Mouse (Mus musculus) forebrain, embryonic 14.5 days (tissue): ENCODE measurements around the gene Adamts20. TPM values are rescaled to one million over a fixed set of nuclear protein-coding genes. Genes with fewer than 3 reads are reported as not detected.
"Not testable (repeated sequence)": the region's sequence is repeated elsewhere in the genome, so short reads cannot be mapped to it uniquely, and the experiment has no call there.

ENCODE experiments used
- ATAC-seq: fragments of 200-750 bp; cut with Nextera tagmentation; 2 replicates; pipeline ENCODE4 v1.8.0; 2017; ENCODE audit warnings: mild to moderate bottlenecking, moderate library complexity
- DNase-seq: peaks from one replicate; pipeline ENCODE4 v3.0.0-alpha.2; 2015; ENCODE audit warnings: low spot score
- H3K27ac ChIP-seq: fragments of 300-500 bp; sonication (generic); 2 replicates; pipeline ENCODE4 v1.5.1; 2014; ENCODE audit warnings: low read depth, mild to moderate bottlenecking, control low read depth, low read length, moderate library complexity
- H3K27me3 ChIP-seq: fragments of 300-500 bp; sonication (generic); replicated peaks from 2 replicates; pipeline ENCODE4 v1.6.1; 2014; ENCODE audit warnings: low read length, control low read depth, mixed read lengths; ENCODE audit not compliant: control insufficient read depth, insufficient read depth
- H3K36me3 ChIP-seq: fragments of 300-500 bp; sonication (generic); 2 replicates; pipeline ENCODE4 v1.6.1; 2014; ENCODE audit warnings: low read length, control low read depth; ENCODE audit not compliant: control insufficient read depth, insufficient read depth
- H3K4me1 ChIP-seq: fragments of 300-500 bp; sonication (generic); 2 replicates; pipeline ENCODE4 v1.6.1; 2014; ENCODE audit warnings: antibody characterized with exemption, low read length, control low read depth; ENCODE audit not compliant: control insufficient read depth, insufficient read depth
- H3K4me2 ChIP-seq: fragments of 300-500 bp; sonication (generic); 2 replicates; pipeline ENCODE4 v1.6.1; 2014; ENCODE audit warnings: mild to moderate bottlenecking, control low read depth, low read length
- H3K4me3 ChIP-seq: fragments of 300-500 bp; sonication (generic); 2 replicates; pipeline ENCODE4 v1.5.1; 2014; ENCODE audit warnings: low read depth, low read length, control low read depth
- H3K9ac ChIP-seq: fragments of 300-500 bp; sonication (generic); 2 replicates; pipeline ENCODE4 v1.6.1; 2014; ENCODE audit warnings: mild to moderate bottlenecking, low read length, control low read depth, moderate library complexity
- H3K9me3 ChIP-seq: fragments of 300-500 bp; sonication (generic); replicated peaks from 2 replicates; pipeline ENCODE4 v1.6.1; 2016; ENCODE audit warnings: low read length, control low read depth, mixed read lengths; ENCODE audit not compliant: control insufficient read depth
- WGBS: fragments of 180-500 bp; shearing (Covaris S2); extraction: QIAGEN DNeasy Blood & Tissue Kit; methylation state at CpG from one replicate; pipeline ENCODE4 v1.1.7; 2014; 5-methylcytosine and 5-hydroxymethylcytosine counted together
- polyA plus RNA-seq: library from polyadenylated mRNA; unstranded; fragments of >200 nt; fragmentation: Nextera tagmentation; extraction: Ambion mirVana; gene quantifications from 2 replicates; pipeline ENCODE4 v1.2.1, GENCODE M21; 2014

The Adamts20 gene
- 2.3 and 2.5 TPM in 2 replicates for polyA plus RNA-seq

DNA sequence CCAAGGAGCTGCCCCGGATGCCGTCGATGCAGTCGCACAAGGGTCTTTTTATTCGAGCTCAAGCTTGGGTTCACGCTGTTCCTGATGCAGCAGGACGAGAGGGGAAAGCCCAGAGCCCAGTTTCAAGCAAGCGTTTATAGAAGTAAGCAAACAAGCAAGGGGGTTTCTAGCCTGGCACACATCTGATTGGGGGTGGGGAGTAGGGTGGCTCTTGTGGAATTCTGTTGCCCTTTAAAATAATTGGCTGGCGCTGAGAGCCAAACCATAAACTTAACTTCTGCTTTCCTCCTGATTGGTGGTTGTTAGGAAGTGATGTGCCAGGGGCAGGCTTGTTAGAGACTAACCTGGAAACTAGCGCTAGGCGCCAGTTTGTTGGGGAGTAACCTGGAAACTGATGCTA lies at the start of gene Adamts20:
TSS of gene Adamts20 (minus strand) at position 101 of the 400 bp plus-strand sequence.
- no peaks in the 10 kb centered on the region for H3K27me3 ChIP-seq
- no peaks in the 10 kb centered on the region for H3K36me3 ChIP-seq
- DNase-seq (no peak), ATAC-seq (no peak)
- H3K9ac ChIP-seq: no peak within 1 kb of the TSS
- no peaks in the 10 kb centered on the region for H3K4me1 ChIP-seq
- WGBS: 80% methylated on average over 11 of the region's 11 CpGs
- H3K4me2 ChIP-seq: no peak within 1 kb of the TSS
- H3K9me3 ChIP-seq: no peaks in the 10 kb centered on the region
- H3K4me3 ChIP-seq: no peak within 1 kb of the TSS
- H3K27ac ChIP-seq: no peak within 1 kb of the TSS

GRCm38 (mm10) chr15:94503451-94504215 lies 38.4 kb upstream of the Adamts20 start:
- no peaks in the 10 kb centered on the region for H3K27me3 ChIP-seq
- no peak overlapping the region for H3K27ac ChIP-seq
- peak; percentile 74 for DNase-seq
- H3K9me3 ChIP-seq: no peaks in the 10 kb centered on the region
- H3K36me3 ChIP-seq: no peaks in the 10 kb centered on the region
- no peak overlapping the region for H3K4me3 ChIP-seq
- no peak overlapping the region for H3K4me2 ChIP-seq
- ATAC-seq: peak; percentile 70; the same call in 1 of the 2 replicates
- peaks cover 8% of the 10 kb centered on the region; the same call in 1 of the 2 replicates for H3K4me1 ChIP-seq
- WGBS: 46% methylated on average over 12 of the region's 12 CpGs
- H3K9ac ChIP-seq: no peak overlapping the region

DNA sequence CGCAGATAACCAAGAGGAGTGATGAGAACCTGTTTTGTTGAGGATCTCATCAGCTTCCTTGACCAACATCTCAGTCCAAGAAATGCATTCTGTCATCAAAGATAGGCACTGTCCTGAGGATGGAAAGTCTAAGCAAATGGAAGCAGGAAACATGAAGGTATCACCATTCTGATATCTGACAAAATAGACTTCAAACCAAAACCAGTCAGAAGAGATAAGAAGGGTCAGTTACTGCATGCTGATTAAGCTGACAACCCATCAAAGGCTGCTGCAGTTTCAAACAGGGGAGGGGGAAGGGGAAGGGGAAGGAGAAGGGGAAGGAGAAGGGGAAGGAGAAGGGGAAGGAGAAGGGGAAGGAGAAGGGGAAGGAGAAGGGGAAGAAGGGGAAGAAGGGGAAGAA lies 34.0 kb upstream of the Adamts20 start:
- no peak overlapping the region for H3K27ac ChIP-seq
- 85% methylated on average over 1 of the region's 1 CpGs for WGBS
- H3K4me1 ChIP-seq: peaks cover 8% of the 10 kb centered on the region; the same call in 1 of the 2 replicates

DNA sequence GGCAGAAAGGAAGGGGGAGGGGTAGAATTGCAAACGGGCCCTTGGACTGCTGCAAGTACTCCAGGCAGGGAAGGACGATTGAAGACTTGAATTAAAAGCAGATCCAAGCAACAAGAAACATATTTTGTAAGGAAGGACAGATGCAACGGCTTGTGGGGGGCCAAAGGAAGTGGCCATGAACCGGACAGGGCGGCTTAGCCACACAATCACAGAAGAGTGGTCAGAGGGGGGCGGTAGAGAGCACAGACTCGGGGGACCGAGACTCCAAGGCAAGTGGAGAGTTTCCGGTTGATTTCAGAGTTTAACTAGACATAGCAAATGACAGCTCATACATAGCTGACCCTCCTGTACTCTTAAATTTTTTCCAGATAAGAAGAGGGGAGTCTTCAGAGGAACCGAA lies 30.7 kb upstream of the Adamts20 start:
- Histone ChIP-seq H3K9ac (no peak overlapping the region), H3K9me3 (no peaks in the 10 kb centered on the region), H3K27me3 (no peaks in the 10 kb centered on the region), H3K4me2 (no peak overlapping the region), H3K4me3 (no peak overlapping the region), H3K36me3 (no peaks in the 10 kb centered on the region), H3K27ac (no peak overlapping the region), H3K4me1 (no peaks in the 10 kb centered on the region)
- 76% methylated on average over 10 of the region's 10 CpGs for WGBS
- no peak for ATAC-seq
- no peak for DNase-seq

More for the DNA sequence above, 34.0 kb upstream of the Adamts20 start:
- DNase-seq (no peak), ATAC-seq (no peak)
- Histone ChIP-seq H3K4me3 (no peak overlapping the region), H3K36me3 (no peaks in the 10 kb centered on the region), H3K9ac (no peak overlapping the region), H3K27me3 (no peaks in the 10 kb centered on the region), H3K4me2 (no peak overlapping the region), H3K9me3 (no peaks in the 10 kb centered on the region)

- Histone ChIP-seq H3K4me1 (no peaks in the 10 kb centered on the region), H3K9ac (no peak overlapping the region), H3K4me3 (no peak overlapping the region), H3K27ac (no peak overlapping the region), H3K9me3 (no peaks in the 10 kb centered on the region), H3K36me3 (no peaks in the 10 kb centered on the region), H3K4me2 (no peak overlapping the region), H3K27me3 (no peaks in the 10 kb centered on the region)
- ATAC-seq (no peak), DNase-seq (no peak)
- WGBS: 94% methylated on average over 1 of the region's 1 CpGs
Observed at GRCm38 (mm10) chr15:94494445-94494844, 29.2 kb upstream of the Adamts20 start.

- H3K9me3 ChIP-seq: no peaks in the 10 kb centered on the region
- H3K9ac ChIP-seq: no peak overlapping the region
- H3K36me3 ChIP-seq: no peaks in the 10 kb centered on the region
- no peak overlapping the region for H3K27ac ChIP-seq
- no peak for DNase-seq
- H3K27me3 ChIP-seq: no peaks in the 10 kb centered on the region
- WGBS: 92% methylated on average over 2 of the region's 2 CpGs
- no peak overlapping the region for H3K4me3 ChIP-seq
- ATAC-seq: no peak
- H3K4me2 ChIP-seq: no peak overlapping the region
- no peaks in the 10 kb centered on the region for H3K4me1 ChIP-seq
Observed at GRCm38 (mm10) chr15:94489433-94489832, 24.2 kb upstream of the Adamts20 start.

DNA sequence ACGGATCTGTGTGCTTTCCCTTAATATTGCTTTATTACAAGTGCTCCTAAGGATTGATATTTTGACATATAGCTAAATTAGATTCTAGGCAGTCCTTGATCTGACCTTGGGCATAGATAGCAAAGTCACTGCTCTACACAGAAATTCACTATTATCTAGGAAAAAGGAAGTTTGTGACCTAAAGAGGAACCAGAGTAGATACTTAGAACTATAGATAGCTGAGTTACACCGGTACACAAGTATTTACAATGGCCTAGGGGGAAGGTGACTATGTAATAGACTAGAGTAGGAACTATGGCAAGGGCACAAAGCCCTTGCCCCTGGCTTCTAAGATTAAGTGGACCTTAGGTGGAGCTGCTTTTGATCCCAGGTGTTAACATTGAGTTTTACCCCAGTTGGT lies 22.8 kb upstream of the Adamts20 start:
- H3K9me3 ChIP-seq, H3K27ac ChIP-seq, ATAC-seq, H3K4me1 ChIP-seq, H3K4me3 ChIP-seq, DNase-seq, H3K9ac ChIP-seq, H3K36me3 ChIP-seq, H3K27me3 ChIP-seq, H3K4me2 ChIP-seq: not testable (repeated sequence)
- 97% methylated on average over 2 of the region's 2 CpGs for WGBS

DNA sequence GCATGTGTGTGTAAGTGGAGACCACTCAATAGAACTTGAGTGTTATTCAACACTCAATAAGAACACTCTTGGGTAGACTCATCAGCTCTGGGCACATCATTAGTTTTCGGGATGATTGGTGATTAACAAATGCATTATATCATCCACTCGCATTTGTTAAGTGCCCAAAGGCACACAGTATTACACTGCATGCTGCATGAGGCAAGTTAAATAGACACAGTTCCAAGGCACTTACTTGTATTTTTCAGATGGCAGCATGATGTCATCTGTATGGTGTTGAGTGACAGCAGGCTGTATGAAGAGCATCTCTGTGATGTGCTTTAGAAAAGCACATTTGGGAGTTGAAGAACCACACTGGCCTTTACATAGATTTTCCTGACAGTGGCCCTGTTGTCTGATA lies 17.3 kb upstream of the Adamts20 start:
- WGBS: 26% methylated on average over 2 of the region's 2 CpGs

DNA sequence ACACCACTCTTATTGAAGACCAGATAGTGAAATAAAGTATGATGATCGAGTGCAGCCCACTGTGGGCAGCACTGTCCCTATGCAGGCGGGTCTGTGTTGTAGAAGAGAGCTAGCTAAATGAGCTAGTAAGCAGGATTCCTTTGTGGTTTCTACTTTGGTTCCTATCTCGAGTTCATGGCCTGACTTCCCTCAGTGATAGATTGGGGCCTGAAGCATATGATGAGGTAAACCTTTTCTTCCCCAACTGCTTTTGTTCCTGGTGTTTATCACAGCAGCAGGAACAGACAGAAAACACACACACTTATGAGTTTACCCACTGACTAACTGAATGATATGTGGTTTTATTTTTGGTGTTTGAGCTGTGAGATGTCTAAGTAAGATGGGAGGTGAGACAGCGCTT lies 15.6 kb upstream of the Adamts20 start:
- H3K27me3 ChIP-seq: no peaks in the 10 kb centered on the region

More for the DNA sequence above, 17.3 kb upstream of the Adamts20 start:
- Histone ChIP-seq H3K36me3 (no peaks in the 10 kb centered on the region), H3K4me3 (no peak overlapping the region), H3K27ac (no peak overlapping the region), H3K27me3 (no peaks in the 10 kb centered on the region), H3K9me3 (no peaks in the 10 kb centered on the region), H3K9ac (no peak overlapping the region), H3K4me1 (peaks cover 13% of the 10 kb centered on the region), H3K4me2 (no peak overlapping the region)
- no peak for DNase-seq
- ATAC-seq: peak; percentile 65

More for the DNA sequence above, 15.6 kb upstream of the Adamts20 start:
- Histone ChIP-seq H3K4me2 (no peak overlapping the region), H3K36me3 (no peaks in the 10 kb centered on the region), H3K27ac (no peak overlapping the region), H3K4me3 (no peak overlapping the region), H3K4me1 (peaks cover 16% of the 10 kb centered on the region), H3K9ac (no peak overlapping the region), H3K9me3 (no peaks in the 10 kb centered on the region)
- ATAC-seq (no peak), DNase-seq (no peak)
- WGBS: 95% methylated on average over 4 of the region's 4 CpGs
